Mouse (Mus musculus) lung, postnatal 14 days (tissue): ENCODE data around the gene Gm44790.

ENCODE experiments used
- DNase-seq: peaks from one replicate; pipeline ENCODE4 v3.0.0; 2021

Gm44790 gene

DNA sequence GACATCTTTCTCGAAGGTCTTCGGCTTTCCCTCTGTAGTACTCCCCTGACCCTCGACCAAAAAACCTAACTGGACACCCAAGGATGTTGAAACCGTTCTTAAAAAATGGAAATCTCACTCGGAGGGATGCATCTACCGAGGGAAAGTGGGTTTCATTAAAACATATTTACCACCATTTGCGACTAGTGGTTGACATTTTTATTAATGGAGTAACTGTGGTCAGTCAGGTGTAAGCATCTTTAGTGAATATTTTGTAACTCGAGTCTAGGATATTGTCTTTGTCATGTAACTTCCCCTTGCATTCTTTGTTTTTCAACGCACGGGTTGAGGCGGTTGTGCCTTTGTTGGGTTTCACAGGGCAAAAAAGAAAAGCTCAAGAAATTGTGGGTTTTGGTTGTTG, 21.5 kb upstream of the Gm44790 start:
- no peak for DNase-seq

DNA sequence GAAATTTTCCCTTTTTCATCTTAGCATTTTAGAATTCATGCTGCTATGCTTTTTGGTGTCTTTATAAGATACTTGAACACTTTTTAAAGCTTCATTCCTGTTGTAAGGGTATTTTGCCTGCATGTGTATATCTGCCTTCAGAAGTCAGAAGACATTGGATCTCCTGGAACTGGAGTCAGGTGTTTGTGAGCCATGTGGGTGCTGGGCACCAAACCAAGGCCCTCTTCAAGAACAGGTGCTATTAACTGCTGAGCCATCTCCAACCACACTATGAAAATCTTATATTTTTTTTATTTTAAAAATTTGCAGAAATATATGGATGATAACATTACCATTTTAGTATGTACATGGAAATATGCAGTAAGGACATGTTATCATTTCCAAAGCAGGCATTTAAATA, 20.2 kb upstream of the Gm44790 start:
- no peak for DNase-seq

DNA sequence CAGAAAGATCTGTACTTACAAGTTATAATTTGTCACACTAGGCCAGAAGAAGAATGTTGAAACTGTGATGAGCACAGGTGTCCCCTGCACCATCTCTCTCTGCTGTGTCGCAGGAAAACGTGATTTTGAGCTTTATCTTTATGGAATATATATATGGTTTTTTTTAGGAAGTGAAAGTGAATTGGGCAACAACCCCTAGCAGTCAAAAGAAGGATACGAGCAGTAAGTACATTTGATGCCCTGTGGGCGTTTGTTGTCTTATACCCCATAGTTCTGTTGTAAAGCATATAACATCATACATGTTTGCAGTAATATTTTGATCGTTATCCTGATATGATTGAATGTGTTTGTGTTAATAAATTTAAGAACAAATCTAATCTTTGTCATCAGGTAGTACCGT, 7.7 kb upstream of the Gm44790 start:
- DNase-seq: no peak

DNA sequence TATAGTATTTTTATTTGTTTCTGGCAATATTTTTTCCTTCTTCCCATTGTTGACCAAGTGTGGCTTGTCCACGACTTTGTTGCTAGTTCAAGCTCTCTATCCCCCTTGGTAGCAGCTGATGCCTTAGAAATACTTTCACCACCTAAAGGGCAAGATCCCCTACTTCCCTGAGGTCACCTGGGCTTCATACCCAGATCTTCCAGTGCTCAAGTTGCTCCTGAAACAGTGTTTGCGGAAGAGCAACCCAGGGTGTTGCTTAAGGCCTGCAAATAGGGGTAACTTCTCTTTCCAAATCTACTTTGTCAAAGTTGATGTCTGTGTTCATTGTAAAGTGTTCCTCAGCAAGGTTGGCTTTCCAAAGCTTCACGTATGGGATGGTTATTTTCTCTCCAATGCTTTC, 7.2 kb upstream of the Gm44790 start:
- no peak for DNase-seq

DNA sequence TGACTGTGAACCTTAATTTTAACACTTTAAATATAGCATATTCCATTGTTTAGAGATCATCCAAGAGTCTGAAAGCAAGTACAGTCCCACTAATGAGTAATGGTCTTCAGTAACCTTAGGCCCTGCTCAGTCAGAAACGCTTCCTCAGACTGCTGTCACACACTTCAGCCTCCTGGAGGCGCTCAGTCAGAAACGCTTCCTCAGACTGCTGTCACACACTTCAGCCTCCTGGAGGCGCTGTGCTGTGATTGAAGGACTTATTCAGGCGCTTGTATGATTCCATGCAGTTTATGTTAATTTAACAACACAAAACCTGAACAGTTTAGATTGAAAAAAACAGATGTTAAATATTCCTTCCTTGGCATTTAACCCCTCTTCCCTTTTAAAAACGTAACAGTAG, 6.0 kb upstream of the Gm44790 start:
- no peak for DNase-seq

DNA sequence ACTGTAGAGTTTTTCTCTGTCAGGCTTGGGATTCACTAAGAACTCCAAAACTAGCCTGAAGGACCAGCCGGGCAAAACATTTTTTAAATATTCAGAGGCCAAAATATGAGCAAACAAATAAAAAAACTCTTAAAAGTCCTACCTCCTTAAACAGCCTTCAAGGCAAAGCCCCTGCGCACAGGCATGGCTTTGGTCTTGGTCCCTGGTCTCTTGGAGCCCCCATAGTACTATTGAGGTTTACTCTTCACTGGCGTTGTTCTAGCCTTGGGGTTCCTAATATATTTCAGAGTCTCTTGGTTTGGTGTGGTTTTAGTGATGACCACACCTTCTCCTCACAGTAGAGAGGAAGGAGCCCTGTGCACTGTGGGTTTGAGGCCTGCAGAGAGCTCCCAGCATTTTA, 5.1 kb downstream of the Gm44790 start:
- DNase-seq: no peak

DNA sequence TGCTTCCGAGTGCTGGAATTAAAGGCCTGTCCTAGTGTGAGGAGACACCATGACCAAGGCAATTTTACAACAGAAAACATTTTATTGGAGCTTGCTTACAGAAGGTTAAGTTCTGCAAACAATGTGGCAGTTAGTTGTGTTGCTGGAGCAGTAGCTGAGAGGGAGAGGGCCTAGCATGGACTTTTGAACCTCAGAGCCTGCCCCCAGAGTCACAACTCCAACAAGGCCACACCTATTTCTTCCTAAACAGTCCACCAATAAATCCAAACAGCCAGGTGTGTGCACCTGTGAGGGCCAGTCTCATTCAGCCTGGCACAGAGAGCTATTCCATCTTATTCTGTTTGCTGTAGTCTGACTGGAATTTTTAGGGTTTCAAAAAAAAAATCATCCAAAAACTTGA, 7.2 kb downstream of the Gm44790 start:
- DNase-seq: no peak

DNA sequence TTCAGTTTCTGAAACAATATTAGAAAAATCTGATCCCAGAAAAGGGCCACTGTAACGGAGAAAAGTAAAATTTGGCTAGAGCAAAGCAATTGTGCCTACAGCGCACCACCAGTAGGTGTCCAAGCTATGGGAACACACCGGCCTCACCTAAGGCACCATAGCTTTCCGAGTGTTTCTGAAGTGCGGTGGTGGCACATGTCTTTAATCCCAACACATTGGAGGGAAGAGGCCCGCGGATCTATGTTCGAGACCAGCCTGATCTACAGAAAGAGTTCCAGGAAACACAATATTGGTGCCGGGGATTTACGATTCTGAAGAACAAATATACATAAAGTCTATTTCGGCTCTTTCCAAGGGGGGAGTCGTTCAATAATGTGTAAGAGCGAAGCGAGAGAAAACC, 11.3 kb downstream of the Gm44790 start:
- DNase-seq: peak; percentile 53

DNA sequence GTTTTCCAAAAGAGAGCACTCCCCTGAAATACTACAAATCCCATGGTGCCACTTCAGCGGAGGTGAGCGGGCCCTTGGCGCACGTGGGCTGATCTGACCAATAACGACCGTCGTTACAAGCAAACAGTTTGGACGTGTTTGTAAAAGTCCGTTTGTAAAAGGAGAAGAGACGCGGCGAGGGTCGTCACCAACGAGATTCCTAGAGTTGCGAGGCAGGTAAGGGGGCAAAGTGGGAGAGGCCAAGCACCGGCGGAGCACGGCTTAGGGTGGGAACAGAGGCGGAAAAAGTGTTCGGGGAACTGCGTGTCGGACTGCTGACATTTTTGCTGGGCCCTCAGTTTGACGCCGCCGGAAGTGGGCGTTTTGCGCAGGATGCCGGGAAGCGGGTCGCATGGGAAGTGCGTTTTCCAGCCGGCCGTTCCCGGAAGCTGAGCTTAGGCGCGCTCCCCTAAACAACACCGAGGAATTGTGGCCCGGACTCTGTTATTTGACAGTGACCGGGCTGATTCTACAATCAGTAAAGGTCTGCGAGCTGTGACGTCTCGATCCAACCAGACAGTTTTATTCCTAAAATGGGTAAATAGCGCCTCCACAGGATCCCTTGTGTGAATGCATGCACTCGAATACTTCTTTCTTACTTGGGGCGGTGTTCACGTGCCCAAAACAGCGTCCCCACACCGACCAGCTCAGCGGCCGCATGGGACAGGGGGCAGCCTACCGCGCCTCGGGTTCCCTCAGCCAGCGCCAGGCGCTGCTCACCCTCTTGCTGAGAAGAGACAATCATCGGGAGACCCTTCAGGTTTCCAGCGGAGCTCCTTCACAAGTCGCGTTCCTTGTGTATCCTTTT, 12.0 kb downstream of the Gm44790 start, which contains the start of gene C87436:
Gene C87436 (plus strand): TSS at position 103 of the 847 bp plus-strand sequence.
- DNase-seq: peak; percentile 95

DNA sequence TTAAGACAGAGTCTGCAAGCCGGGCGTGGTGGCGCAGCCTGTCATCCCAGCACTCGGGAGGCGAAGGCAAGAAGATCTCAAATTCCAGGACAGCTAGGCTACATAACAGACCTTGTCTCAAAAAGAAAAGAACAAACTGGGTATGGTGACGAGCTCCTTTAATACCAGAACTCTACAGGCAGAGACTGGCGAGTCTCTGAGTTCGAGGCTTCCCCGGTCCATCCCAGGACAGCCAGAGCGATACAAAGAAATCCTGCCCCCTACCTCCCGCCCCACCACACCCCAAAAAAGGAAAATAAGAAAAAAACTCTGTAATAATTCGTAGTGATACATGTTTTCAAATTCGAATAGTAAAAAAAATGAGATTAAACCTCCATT, 12.7 kb downstream of the Gm44790 start:
- no peak for DNase-seq

DNA sequence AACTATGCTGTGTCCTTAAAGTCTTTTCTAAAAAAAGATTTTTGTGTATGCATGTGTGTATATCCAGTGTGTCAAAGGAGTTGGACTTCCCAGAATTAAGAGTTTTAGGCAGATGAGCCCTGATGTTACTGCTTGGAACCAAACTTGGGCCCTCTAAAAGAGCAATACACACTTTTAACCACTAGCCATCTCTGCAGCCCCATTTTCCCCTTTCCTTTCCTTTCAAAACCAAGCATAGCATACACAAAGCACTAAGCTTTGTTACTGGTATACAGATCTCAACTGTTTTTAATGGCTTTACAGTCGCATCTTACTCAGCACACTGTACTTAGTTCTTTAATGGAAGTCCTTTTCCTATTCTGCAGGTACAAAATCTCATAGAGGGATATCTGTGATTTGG, 13.1 kb downstream of the Gm44790 start:
- DNase-seq: no peak

DNA sequence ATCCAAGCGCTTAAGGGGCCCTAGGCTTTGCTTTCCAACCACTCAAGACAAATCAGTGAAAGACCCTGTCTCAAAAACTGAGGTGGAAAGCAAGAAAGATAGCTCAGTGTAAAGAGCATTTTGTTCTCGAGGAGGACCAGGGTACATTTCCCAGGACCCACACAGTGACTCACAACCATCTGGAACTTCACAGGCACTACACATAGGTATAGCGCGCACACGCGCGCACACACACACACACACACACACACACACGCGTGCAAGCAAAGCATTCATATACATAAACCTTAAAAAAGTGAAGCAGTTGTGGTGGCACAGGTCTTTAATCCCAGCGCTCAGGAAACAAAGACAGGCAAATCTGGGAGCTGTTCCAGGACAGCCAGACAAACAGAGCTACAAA, 15.1 kb downstream of the Gm44790 start:
- DNase-seq: no peak

DNA sequence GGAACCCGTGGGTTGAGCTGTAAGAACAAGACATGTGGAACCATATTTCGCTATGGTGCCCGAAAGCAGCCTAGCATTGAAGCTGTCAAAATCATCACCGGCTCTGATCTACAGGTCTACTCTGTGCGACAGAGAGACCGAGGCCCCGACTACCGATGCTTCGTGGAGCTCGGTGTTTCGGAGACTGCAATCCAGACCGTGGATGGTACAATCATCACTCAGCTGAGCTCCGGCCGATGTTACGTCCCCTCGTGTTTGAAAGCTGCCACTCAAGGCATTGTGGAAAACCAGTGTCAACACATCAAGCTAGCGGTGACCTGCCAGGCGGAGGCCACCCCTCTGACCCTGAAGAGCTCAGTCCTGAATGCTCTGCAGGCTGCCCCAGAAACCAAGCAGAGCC, 19.1 kb downstream of the Gm44790 start:
- DNase-seq: no peak

DNA sequence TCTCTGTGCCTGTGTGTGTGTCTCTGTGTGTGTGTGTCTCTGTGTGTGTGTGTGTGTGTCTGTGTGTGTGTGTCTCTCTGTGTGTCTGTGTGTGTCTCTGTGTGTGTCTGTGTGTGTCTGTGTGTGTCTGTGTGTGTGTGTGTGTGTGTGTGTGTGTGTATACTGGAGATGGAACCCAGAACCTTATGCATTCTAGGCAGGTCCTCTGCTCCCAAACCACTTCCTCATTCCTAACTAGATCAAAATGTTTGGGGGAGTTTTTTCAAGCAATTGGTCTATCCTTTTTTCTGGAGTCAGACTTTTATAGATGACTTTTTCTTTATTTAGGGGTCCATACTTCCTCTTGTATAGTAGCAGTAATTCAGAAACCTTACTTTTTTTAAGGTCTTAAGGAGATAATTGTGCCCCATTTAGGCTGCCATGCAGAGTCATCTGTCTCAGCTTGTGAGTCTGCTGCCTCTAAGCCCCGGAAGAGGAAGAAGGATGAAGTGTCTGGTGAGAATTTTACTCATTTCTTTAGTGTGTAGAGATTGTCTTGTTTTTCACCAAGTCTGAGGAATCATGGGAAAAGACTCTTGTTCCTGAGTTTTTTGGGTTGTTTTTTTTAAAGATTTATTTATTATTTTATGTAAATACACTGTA, 20.6 kb downstream of the Gm44790 start:
- no peak for DNase-seq

DNA sequence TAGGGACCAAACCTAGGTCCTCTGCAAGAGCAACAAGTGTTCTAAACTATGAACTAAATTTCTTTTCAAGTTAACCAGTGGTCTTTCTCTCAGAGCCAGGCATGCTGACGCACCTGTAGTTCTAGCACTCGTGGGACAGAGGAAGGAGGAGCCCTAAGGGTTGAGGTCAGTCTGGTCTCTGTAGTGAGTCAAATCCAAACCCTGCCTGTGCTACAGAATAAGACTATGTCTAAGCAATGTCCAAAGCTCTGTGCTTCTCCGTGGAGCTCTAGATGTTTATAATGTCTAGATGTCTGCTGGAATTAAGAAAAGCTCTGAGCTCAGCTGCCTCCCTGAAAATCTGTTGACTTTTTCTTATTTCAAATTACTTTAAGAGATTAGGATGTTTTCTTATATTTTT, 30.3 kb downstream of the Gm44790 start:
- no peak for DNase-seq

DNA sequence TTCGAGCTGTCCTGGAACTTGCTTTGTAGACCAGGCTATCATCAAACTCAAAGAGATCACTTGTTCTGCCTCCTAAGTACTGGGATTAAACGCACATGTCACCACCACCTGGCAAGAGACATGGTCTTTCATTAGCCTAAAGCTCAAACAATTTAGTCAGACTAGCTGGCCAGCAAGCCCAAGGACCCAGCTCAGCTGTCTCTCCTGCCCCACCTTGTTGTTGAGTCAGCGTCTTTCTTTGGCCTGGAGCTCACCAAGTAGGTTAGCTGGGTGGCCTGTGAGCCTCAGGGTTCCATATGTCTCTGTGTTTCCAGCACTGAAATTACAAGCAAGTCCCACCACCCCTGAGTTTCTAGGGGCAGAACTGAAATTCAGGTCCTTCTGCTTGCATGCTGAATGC, 36.6 kb downstream of the Gm44790 start:
- DNase-seq: no peak

DNA sequence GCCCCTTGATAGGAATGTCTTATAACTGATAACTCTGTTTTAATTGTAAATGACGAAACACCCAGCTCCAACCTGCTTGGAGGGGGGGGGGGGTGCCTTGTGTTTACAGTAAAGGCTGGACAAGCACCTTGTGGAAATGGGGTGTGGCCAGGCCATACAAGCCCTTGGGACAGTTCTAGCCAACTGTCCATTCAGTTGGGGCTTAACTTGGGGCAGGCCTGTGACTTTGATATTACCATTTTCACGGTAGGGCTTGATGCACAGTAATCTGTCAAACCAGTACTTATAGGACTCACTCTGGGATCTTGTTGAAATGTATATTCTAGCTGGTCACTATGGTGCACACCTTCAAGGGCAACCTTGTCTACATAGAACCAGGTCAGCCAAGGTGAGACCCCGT, 44.9 kb downstream of the Gm44790 start:
- DNase-seq: no peak

DNA sequence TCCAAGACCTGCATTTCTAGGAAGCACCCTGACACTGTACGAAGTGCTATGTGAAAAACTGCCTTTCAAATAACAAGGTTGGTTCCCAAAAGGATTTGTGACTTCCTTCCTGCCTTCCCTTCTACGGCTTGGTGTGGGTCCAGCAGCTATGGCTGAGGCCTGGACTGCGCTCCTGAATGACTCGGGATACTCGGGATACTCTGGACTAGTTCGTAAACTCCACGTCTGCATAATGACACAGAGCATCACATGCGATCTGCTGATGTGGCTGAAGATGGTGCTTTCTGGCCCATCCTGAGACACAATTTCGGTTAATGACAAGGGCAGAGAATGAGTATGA, 45.3 kb downstream of the Gm44790 start:
- DNase-seq: no peak

DNA sequence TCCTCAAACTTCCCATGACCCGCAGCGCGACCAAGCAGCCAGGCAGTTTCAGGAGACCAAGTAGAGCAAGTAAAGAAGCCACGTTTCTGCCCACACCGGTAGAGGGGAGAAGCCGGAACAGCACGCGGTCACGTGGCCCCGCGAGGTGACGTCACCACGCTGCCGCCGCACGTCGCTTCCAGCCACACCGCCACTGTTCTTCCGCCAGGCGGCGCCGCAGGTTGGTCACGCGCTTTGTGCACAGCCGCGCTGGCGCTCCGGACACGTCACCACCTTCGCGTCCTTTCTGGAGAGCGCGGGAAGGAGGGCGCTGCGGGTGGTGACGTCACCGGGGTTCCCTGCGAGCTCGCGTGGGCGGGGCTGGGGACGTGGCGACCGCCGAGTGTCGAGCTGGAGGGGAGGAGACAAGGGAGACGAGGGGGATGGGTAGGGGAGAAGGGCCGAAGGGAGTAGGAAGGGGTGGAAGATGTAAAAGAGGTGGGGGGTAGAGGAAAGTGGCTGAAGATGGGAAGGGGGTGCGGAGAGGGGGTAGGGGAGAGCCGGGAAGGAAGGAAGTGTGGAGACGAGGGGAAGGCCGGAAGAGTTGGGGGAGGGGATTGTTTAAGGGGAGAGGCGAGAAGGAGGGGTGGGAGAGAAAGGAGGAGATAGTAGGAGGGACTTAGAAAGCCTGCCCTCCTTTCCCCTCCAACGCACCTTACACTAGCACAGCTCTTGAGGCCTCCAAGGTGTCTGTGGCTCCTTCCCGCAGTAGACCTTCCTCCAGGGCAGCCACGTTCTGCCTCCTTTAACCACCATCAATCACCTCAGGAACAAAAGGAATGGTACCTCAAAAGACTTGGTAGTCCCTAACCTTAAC, 45.9 kb downstream of the Gm44790 start:
- peak; percentile 100 for DNase-seq

DNA sequence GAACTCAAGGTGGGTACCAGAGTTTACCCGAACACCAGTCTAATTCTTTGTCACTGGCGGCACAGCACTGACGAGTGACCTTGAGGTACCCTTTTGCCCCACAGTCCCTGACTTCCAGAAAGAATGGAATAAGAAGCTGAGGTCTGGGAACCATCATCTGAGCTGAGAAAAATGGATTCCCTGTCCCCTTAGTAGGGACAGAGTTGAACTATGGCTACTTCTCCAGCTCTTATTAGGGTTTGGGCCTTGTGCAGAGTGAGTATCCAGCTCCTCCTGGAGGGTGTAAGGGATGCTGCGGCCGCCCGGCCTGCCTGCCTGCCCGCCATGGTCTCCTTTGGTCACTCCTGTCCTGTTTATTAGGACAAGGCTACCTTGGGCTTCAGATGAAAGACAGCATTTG, 46.6 kb downstream of the Gm44790 start:
- DNase-seq: no peak

DNA sequence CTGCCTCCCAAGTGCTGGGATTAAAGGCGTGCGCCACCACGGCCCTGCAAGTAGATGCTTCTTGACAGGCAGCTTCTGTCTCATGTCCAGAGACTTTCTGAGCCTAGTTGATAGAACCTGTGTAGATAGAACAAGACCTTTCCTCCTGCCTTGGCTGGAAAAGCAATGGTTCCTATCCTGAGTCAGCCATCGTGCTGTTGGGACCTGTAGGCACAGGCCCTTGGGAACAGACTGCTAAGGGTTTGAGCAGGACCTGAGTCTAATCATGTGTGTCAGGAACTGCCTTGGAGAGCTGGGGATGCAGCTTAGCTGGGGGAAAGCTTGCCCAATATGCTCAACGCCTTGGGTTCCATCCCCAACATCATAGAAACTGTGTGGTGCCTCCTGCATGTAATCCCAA, 47.6 kb downstream of the Gm44790 start:
- no peak for DNase-seq

DNA sequence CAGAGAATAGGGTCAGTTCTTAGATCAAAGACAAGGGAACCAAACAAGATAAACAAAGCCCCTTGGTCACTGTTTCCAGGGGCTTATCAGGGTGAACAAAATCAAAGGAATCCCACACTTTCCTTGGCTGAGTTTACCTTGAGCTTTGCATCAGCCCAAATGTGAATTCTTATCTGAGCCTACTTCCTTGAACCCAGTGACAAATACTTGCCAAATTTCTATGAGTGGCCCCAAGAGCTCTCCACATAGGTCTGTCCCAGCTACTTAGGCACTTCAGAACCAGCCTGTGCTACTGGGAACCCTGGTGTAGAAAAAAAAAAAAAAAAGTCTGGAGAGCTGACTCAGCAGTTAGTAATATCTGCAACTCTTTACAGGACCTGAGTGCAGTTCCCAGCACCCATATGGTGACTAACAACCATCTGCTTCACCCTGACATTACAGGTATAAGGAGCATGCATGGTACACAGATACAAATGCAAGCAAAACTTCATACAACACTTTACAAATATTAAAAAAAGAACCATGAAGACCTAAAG, 48.3 kb downstream of the Gm44790 start:
- no peak for DNase-seq

DNA sequence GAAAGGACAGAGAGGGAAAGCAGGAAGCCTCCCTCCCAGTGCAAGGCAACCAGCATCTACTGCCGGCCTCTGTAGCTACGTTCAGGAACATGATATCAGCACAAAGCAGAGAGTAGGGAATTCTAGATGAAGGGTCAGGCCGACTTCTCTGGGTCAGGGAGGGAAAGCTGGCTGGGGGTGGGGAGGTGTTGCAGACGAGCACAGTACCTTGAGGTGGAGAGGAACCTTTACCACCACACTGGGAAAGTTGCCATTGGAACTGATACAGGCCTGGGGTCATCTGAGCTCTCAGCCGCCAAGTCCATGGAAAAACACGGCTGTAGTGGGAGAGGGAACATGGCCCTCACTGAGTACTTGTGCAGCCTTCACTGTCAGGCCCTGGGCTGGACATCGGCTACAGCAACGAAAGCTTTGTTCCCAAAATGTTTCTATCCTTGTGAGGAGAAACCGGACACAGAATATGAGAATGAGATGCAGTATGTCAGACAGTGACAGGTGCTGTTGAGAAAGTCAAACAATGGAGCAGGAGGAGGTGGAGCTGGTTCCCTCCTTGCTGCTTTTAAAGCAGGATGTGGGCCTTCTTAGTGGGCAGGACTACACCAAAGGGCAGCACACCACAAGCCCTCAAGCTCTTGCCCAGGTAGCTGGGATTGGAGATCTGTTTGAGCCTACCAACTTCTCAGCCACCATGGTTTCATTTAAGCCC, 49.2 kb downstream of the Gm44790 start:
- no peak for DNase-seq
